Mouse (Mus musculus): ENCODE measurements around the gene Ptgfrn. TPM values are rescaled to one million over a fixed set of nuclear protein-coding genes. Genes with fewer than 3 reads are reported as not detected.

Ptgfrn gene
- polyA plus RNA-seq, 1 experiment from 2014 or later: 0.35 TPM

DNA sequence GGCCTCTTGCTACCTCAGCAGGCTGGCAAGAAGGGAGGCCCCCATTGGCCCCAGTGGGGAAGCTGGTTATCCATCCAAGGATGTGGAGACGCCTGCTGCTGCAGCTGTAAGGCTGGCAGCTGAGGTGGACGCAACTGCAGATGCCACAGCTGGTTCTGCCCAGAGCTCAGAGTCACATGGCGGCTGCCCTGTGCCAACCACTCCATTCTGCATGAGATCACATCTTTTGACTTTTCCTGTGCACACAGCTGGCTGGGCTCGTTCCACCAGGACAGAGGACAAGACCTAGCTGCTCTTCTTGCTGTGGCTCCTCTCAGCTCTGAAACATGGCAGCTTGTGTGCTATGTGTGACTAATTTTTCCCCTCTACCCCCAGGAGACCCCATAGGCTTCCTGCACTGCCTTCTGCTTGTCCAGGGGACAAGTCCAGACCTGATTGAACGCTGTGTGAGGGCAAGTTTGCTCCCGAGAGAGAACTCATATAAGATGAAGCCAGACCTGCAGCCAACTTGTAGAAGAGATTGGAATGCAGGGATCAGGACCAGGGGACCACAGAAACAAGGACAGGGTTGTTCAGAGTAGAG, 34.4 kb upstream of the Ptgfrn start:
- Histone ChIP-seq H3K9ac (replicated peaks) (no peak overlapping the region), H3K9me3 (ENCODE audit: low read length) (peaks cover 6% of the 10 kb centered on the region; the same call in 1 of the 2 replicates), H3K27me3 (ENCODE audit: insufficient read depth, low read length) (no peaks in the 10 kb centered on the region), H3K4me3 (ENCODE audit: low read depth, low read length) (no peak overlapping the region), H3K4me1 (ENCODE audit: insufficient read depth) (no peaks in the 10 kb centered on the region), H3K4me2 (ENCODE audit: low read depth, low read length) (no peak overlapping the region), H3K27ac (ENCODE audit: low read depth) (no peak overlapping the region), H3K36me3 (replicated peaks; ENCODE audit: insufficient read depth, low read length) (no peaks in the 10 kb centered on the region)
- DNase-seq (no peak), ATAC-seq (no peak)
- 62% methylated on average over 6 of the region's 6 CpGs for WGBS (ENCODE audit: insufficient replicate concordance)
- TF ChIP-seq CTCF (IDR thresholded peaks at IDR 0.05; ENCODE audit: low read depth) (no peak), EP300 (IDR thresholded peaks at IDR 0.05; ENCODE audit: low read depth) (no peak)

DNA sequence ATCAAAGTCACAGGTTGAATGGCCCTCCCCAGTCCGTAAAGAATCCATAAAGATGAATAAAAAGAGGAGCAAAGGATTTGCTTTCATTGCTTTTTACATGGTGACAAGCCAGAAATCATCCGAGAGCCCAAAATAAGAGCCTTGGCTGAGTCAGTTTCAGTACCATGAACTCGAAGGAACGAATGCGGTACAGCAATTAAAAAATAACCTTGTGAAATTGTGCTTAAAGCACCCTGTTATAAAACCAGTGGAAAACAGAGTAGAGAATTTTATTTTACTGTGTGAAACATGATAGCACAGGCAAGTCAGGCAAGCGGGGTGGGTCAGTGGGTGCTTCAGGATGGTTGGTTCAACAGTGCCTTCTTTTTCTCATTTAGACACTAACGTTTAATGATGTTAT, 33.4 kb upstream of the Ptgfrn start:
- no peak overlapping the region for H3K9ac ChIP-seq (replicated peaks)
- no peak overlapping the region for H3K4me2 ChIP-seq (ENCODE audit: low read depth, low read length)
- DNase-seq: no peak
- no peak for TF ChIP-seq CTCF (IDR thresholded peaks at IDR 0.05; ENCODE audit: low read depth)
- TF ChIP-seq EP300 (IDR thresholded peaks at IDR 0.05; ENCODE audit: low read depth): no peak
- no peaks in the 10 kb centered on the region for H3K27me3 ChIP-seq (ENCODE audit: insufficient read depth, low read length)
- no peak for ATAC-seq
- no peak overlapping the region for H3K27ac ChIP-seq (ENCODE audit: low read depth)
- no peaks in the 10 kb centered on the region for H3K4me1 ChIP-seq (ENCODE audit: insufficient read depth)
- H3K9me3 ChIP-seq (ENCODE audit: low read length): peaks cover 6% of the 10 kb centered on the region; the same call in 1 of the 2 replicates
- 79% methylated on average over 7 of the region's 7 CpGs for WGBS (ENCODE audit: insufficient replicate concordance)
- H3K36me3 ChIP-seq (replicated peaks; ENCODE audit: insufficient read depth, low read length): no peaks in the 10 kb centered on the region
- H3K4me3 ChIP-seq (ENCODE audit: low read depth, low read length): no peak overlapping the region

DNA sequence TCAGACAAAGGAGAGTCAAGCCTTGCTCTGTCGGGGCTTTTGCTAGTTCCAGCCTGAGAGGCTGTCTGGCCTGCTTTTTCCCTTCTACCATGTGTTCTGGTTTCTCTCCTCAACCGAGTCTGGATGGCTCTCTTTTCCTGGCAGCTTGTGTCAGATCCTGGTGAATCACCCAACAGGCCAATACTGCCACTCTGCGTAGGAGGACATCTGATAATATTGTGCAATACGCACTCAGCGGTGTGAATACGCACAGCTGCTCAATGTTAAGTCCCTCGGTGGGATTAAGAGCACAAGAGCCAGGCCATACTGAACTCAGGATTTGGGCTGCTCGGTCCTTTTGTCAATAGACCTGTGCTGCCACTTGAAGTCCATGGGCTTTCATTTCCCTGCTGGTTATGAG, 31.8 kb upstream of the Ptgfrn start:
- Histone ChIP-seq H3K27me3 (ENCODE audit: insufficient read depth, low read length) (no peaks in the 10 kb centered on the region), H3K4me3 (ENCODE audit: low read depth, low read length) (no peak overlapping the region), H3K27ac (ENCODE audit: low read depth) (no peak overlapping the region), H3K4me1 (ENCODE audit: insufficient read depth) (no peaks in the 10 kb centered on the region), H3K4me2 (ENCODE audit: low read depth, low read length) (no peak overlapping the region), H3K9me3 (ENCODE audit: low read length) (no peaks in the 10 kb centered on the region), H3K9ac (replicated peaks) (no peak overlapping the region), H3K36me3 (replicated peaks; ENCODE audit: insufficient read depth, low read length) (no peaks in the 10 kb centered on the region)
- no peak for TF ChIP-seq CTCF (IDR thresholded peaks at IDR 0.05; ENCODE audit: low read depth)
- no peak for TF ChIP-seq EP300 (IDR thresholded peaks at IDR 0.05; ENCODE audit: low read depth)
- no peak for ATAC-seq
- 55% methylated on average over 8 of the region's 8 CpGs for WGBS (ENCODE audit: insufficient replicate concordance)
- no peak for DNase-seq

DNA sequence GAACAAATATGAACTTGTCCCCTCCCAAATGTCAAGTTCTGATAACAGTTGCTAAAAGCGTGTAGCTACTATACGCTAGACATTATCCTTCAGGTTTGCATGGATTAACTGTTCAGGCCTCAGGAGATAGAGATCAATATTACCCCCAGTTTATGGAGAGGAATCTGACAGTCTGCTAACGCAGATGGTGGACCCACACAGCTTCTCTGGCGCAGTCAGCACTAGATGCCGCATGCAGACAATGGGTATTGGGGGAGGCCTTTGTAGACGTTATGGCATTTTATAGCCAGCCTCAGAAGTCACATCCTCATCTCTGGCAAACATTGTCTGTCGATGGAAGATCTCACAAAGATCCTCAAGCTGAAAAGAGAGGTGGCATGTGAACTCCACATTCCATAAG, 29.9 kb upstream of the Ptgfrn start:
- no peak for DNase-seq
- ATAC-seq: no peak
- TF ChIP-seq EP300 (IDR thresholded peaks at IDR 0.05; ENCODE audit: low read depth) (no peak), CTCF (IDR thresholded peaks at IDR 0.05; ENCODE audit: low read depth) (no peak)
- H3K9ac ChIP-seq (replicated peaks): no peak overlapping the region
- H3K9me3 ChIP-seq (ENCODE audit: low read length): no peaks in the 10 kb centered on the region
- no peak overlapping the region for H3K4me2 ChIP-seq (ENCODE audit: low read depth, low read length)
- no peaks in the 10 kb centered on the region for H3K36me3 ChIP-seq (replicated peaks; ENCODE audit: insufficient read depth, low read length)
- H3K4me3 ChIP-seq (ENCODE audit: low read depth, low read length): no peak overlapping the region
- no peaks in the 10 kb centered on the region for H3K4me1 ChIP-seq (ENCODE audit: insufficient read depth)
- WGBS (ENCODE audit: insufficient replicate concordance): 78% methylated on average over 7 of the region's 7 CpGs
- no peaks in the 10 kb centered on the region for H3K27me3 ChIP-seq (ENCODE audit: insufficient read depth, low read length)
- H3K27ac ChIP-seq (ENCODE audit: low read depth): no peak overlapping the region

DNA sequence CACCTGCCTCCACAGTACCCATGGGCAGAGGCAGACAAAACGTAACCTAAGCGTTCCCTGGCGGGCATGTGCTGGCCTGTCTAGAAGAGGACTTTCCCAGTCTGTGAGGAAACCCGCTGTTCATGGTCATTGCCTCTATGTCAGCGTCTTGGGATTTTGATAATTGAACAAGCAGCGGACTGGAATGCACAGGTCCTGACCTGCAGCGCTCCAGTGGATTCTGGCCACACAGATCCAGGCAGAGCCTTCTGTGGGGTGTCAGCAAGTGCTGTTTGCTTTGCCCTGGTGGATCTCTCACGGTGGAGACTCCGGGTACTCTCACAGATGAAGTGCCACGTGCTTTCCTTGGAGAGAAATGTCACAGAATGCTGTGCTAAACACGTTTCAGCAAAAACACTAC, 26.4 kb upstream of the Ptgfrn start:
- WGBS (ENCODE audit: insufficient replicate concordance): 61% methylated on average over 11 of the region's 11 CpGs
- ATAC-seq: no peak

DNA sequence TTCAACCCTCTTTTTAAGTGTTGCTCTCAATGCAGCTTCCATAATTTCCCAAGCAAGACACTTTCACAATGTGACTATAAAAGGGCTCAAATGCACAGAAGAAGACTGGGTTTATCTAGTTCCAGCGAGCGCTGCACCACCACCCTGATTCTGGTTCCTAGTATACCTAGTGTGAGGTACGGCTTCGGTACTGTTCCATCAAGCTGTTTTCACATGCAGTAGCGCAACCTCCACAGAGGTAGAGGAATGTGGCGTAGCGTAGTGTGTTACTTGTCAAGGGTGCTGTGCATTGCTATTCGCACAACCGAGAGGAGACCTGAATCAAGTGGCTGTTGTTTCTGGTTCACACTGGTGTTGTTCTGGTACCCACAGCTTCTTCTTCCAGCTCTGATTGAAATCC, 24.8 kb upstream of the Ptgfrn start:
- Histone ChIP-seq H3K4me2 (ENCODE audit: low read depth, low read length) (no peak overlapping the region), H3K9me3 (ENCODE audit: low read length) (no peaks in the 10 kb centered on the region), H3K36me3 (replicated peaks; ENCODE audit: insufficient read depth, low read length) (no peaks in the 10 kb centered on the region), H3K4me1 (ENCODE audit: insufficient read depth) (peaks cover 3% of the 10 kb centered on the region; the same call in 1 of the 2 replicates), H3K9ac (replicated peaks) (no peak overlapping the region), H3K27me3 (ENCODE audit: insufficient read depth, low read length) (no peaks in the 10 kb centered on the region), H3K4me3 (ENCODE audit: low read depth, low read length) (no peak overlapping the region), H3K27ac (ENCODE audit: low read depth) (no peak overlapping the region)
- DNase-seq: no peak
- TF ChIP-seq CTCF (IDR thresholded peaks at IDR 0.05; ENCODE audit: low read depth) (no peak), EP300 (IDR thresholded peaks at IDR 0.05; ENCODE audit: low read depth) (no peak)
- WGBS (ENCODE audit: insufficient replicate concordance): 90% methylated on average over 9 of the region's 9 CpGs
- no peak for ATAC-seq

More for the DNA sequence above, 26.4 kb upstream of the Ptgfrn start:
- H3K27ac ChIP-seq (ENCODE audit: low read depth): no peak overlapping the region
- H3K4me3 ChIP-seq (ENCODE audit: low read depth, low read length): no peak overlapping the region
- H3K4me2 ChIP-seq (ENCODE audit: low read depth, low read length): no peak overlapping the region
- H3K9ac ChIP-seq (replicated peaks): no peak overlapping the region
- no peaks in the 10 kb centered on the region for H3K27me3 ChIP-seq (ENCODE audit: insufficient read depth, low read length)
- H3K36me3 ChIP-seq (replicated peaks; ENCODE audit: insufficient read depth, low read length): no peaks in the 10 kb centered on the region
- no peak for DNase-seq
- no peaks in the 10 kb centered on the region for H3K4me1 ChIP-seq (ENCODE audit: insufficient read depth)
- no peak for TF ChIP-seq CTCF (IDR thresholded peaks at IDR 0.05; ENCODE audit: low read depth)
- no peak for TF ChIP-seq EP300 (IDR thresholded peaks at IDR 0.05; ENCODE audit: low read depth)
- H3K9me3 ChIP-seq (ENCODE audit: low read length): no peaks in the 10 kb centered on the region

All from liver, postnatal 0 days (tissue).